Mouse (Mus musculus): ENCODE data around the gene Clba1. TPM values are rescaled to one million over a fixed set of nuclear protein-coding genes. Genes with fewer than 3 reads are reported as not detected.
A peak's percentile ranks its signal among the peaks of the same experiment; 100 is the strongest.

The Clba1 gene
- total and polyA plus RNA-seq, 2 experiments from 2014 or later: 13.6 to 25.9 TPM

DNA sequence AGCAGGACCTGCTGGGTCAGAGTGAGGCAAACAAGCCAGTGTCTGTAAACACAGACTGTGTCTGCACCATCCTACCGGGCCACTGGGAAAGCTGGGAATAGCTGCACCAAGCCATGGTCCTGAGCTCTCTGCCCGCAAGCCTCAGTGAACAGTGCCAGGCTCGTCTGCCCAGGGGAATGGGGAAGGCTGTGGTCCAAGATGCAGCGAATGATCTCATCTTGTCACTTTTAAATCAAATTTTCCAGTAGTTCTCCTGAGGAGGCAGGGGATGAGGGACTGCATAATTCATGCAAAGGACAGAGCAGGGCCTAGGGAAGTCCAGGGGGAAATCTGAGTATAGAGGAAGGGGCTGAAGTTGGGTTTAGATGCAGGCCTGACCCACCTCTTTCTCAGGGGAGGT lies 941 bp upstream of the Clba1 start:
- DNase-seq (ENCODE audit: low spot score) (no peak), ATAC-seq (ENCODE audit: low FRiP score) (no peak)
- Histone ChIP-seq H3K4me1 (ENCODE audit: insufficient read depth, low read length) (peaks cover 11% of the 10 kb centered on the region; the same call in 1 of the 2 replicates), H3K4me3 (ENCODE audit: low read depth, low read length) (no peak overlapping the region), H3K27ac (ENCODE audit: low read depth, low read length) (peak overlapping the region; percentile 75; the same call in 1 of the 2 replicates), H3K36me3 (ENCODE audit: insufficient read depth, low read length) (peaks cover 15% of the 10 kb centered on the region), H3K27me3 (ENCODE audit: insufficient read depth, low read length) (no peaks in the 10 kb centered on the region), H3K4me2 (ENCODE audit: low read depth, low read length, poor library complexity, severe bottlenecking) (no peak overlapping the region; the same call in 1 of the 2 replicates), H3K9ac (replicated peaks; ENCODE audit: low read length, poor library complexity, severe bottlenecking) (0 out of 2 replicates have a peak overlapping the region, but pooled peaks have one; percentile 68), H3K9me3 (ENCODE audit: low read length) (no peaks in the 10 kb centered on the region)
- 84% methylated on average over 4 of the region's 4 CpGs for WGBS
- no peak for TF ChIP-seq CTCF (IDR thresholded peaks at IDR 0.05)

GRCm38 (mm10) chr12:112808212-112808586 lies 538 bp upstream of the Clba1 start:
- H3K4me1 ChIP-seq (ENCODE audit: insufficient read depth, low read length): peaks cover 11% of the 10 kb centered on the region; the same call in 1 of the 2 replicates
- H3K27me3 ChIP-seq (ENCODE audit: insufficient read depth, low read length): no peaks in the 10 kb centered on the region
- WGBS: 65% methylated on average over 5 of the region's 5 CpGs
- ATAC-seq (ENCODE audit: low FRiP score) (no peak; the same call in 1 of the 2 replicates), DNase-seq (ENCODE audit: low spot score) (no peak)
- peak overlapping the region; percentile 66 for H3K4me3 ChIP-seq (ENCODE audit: low read depth, low read length)
- TF ChIP-seq CTCF (IDR thresholded peaks at IDR 0.05): no peak
- H3K27ac ChIP-seq (ENCODE audit: low read depth, low read length): peak overlapping the region; percentile 75
- H3K36me3 ChIP-seq (ENCODE audit: insufficient read depth, low read length): peaks cover 19% of the 10 kb centered on the region
- H3K9me3 ChIP-seq (ENCODE audit: low read length): no peaks in the 10 kb centered on the region
- peak overlapping the region; percentile 79 for H3K4me2 ChIP-seq (ENCODE audit: low read depth, low read length, poor library complexity, severe bottlenecking)
- peak overlapping the region; percentile 68; the same call in 1 of the 2 replicates for H3K9ac ChIP-seq (replicated peaks; ENCODE audit: low read length, poor library complexity, severe bottlenecking)

GRCm38 (mm10) chr12:112809641-112810040 lies 904 bp downstream of the Clba1 start:
- Histone ChIP-seq H3K9ac (replicated peaks; ENCODE audit: low read length, poor library complexity, severe bottlenecking) (peak overlapping the region; percentile 68), H3K9me3 (ENCODE audit: low read length) (no peaks in the 10 kb centered on the region), H3K27me3 (ENCODE audit: insufficient read depth, low read length) (no peaks in the 10 kb centered on the region), H3K36me3 (ENCODE audit: insufficient read depth, low read length) (peaks cover 30% of the 10 kb centered on the region), H3K4me3 (ENCODE audit: low read depth, low read length) (peak overlapping the region; percentile 66), H3K4me2 (ENCODE audit: low read depth, low read length, poor library complexity, severe bottlenecking) (peak overlapping the region; percentile 79), H3K27ac (ENCODE audit: low read depth, low read length) (peak overlapping the region; percentile 75), H3K4me1 (ENCODE audit: insufficient read depth, low read length) (peaks cover 11% of the 10 kb centered on the region; the same call in 1 of the 2 replicates)
- ATAC-seq (ENCODE audit: low FRiP score): no peak
- no peak for TF ChIP-seq CTCF (IDR thresholded peaks at IDR 0.05)
- no peak for DNase-seq (ENCODE audit: low spot score)
- WGBS: 16% methylated on average over 8 of the region's 8 CpGs

DNA sequence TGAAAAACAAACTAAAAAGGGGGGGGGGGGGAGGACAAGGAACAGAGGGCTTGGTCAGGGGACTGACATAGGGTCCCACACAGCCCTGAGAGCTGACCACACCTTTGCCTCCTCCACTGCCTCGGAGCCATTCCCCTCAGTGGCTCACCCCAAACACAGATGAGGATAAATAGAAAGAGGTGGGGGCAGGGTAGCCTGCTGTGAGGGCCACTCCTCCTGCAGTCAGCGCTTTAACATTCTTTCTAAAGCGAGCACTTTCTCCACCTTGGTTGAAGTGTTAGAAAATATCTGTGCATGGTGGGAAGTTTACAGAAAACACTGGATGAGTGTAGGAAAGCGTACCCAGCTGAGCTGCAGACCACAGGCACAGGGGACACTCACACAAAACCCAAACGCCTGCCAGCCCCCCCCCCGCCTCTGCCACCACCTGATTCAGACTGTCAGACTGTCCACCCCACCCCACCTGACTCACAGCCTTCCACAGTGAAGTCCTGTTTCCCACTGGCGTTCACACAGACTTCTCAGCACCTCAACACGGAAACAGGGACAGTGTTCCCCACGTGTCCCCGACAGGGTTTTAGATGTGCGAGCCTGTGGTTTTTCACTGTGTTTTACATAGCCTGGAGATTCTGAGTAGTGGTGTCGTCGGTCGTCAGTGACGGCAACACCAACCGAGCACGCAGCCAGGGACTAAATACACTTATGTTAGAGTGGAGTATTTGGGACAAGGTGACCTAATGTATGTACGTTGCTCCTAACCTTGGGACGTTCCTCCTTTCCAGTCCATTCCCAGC lies 1.6 kb downstream of the Clba1 start:
- no peak for DNase-seq (ENCODE audit: low spot score)
- TF ChIP-seq CTCF (IDR thresholded peaks at IDR 0.05): no peak
- Histone ChIP-seq H3K9me3 (ENCODE audit: low read length) (no peaks in the 10 kb centered on the region), H3K4me3 (ENCODE audit: low read depth, low read length) (no peak overlapping the region), H3K27me3 (ENCODE audit: insufficient read depth, low read length) (no peaks in the 10 kb centered on the region), H3K27ac (ENCODE audit: low read depth, low read length) (no peak overlapping the region), H3K4me1 (ENCODE audit: insufficient read depth, low read length) (peaks cover 11% of the 10 kb centered on the region; the same call in 1 of the 2 replicates), H3K36me3 (ENCODE audit: insufficient read depth, low read length) (peaks cover 33% of the 10 kb centered on the region), H3K9ac (replicated peaks; ENCODE audit: low read length, poor library complexity, severe bottlenecking) (no peak overlapping the region), H3K4me2 (ENCODE audit: low read depth, low read length, poor library complexity, severe bottlenecking) (peak overlapping the region; percentile 79)
- WGBS: 67% methylated on average over 19 of the region's 19 CpGs
- no peak for ATAC-seq (ENCODE audit: low FRiP score)

DNA sequence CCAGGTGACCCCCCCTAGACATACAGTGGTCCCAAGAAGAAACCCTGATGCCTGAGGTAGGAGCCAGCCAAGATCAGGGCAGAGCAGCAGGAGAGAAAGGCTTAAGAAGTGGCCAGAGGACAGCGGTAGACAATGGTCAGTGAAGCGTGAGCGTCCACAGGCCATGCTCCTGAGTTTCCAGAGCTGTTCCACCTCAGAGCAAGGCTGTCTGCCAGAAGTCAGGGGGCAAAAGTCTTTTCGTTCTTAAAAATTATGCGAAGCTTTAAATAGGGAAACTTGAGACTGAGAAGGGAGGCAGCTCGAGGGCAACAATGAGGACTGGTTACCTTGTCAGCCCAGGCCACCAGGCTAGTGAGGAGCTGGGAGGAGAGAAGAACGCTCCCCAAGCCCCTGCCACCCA lies 4.6 kb downstream of the Clba1 start:
- 81% methylated on average over 7 of the region's 7 CpGs for WGBS
- DNase-seq (ENCODE audit: low spot score): no peak
- no peak for ATAC-seq (ENCODE audit: low FRiP score)

More for the DNA sequence above, 4.6 kb downstream of the Clba1 start:
- H3K27me3 ChIP-seq (ENCODE audit: insufficient read depth, low read length): no peaks in the 10 kb centered on the region
- H3K4me1 ChIP-seq (ENCODE audit: insufficient read depth, low read length): peaks cover 5% of the 10 kb centered on the region; the same call in 1 of the 2 replicates
- no peak overlapping the region for H3K4me3 ChIP-seq (ENCODE audit: low read depth, low read length)
- peaks cover 34% of the 10 kb centered on the region for H3K36me3 ChIP-seq (ENCODE audit: insufficient read depth, low read length)
- no peak for TF ChIP-seq CTCF (IDR thresholded peaks at IDR 0.05)
- H3K27ac ChIP-seq (ENCODE audit: low read depth, low read length): no peak overlapping the region
- no peak overlapping the region for H3K9ac ChIP-seq (replicated peaks; ENCODE audit: low read length, poor library complexity, severe bottlenecking)
- H3K9me3 ChIP-seq (ENCODE audit: low read length): no peaks in the 10 kb centered on the region
- H3K4me2 ChIP-seq (ENCODE audit: low read depth, low read length, poor library complexity, severe bottlenecking): no peak overlapping the region

All from midbrain, postnatal 0 days (tissue).